Mouse (Mus musculus) midbrain, postnatal 0 days (tissue): Measurements from ENCODE around the gene Rpl28. TPM values are rescaled to one million over a fixed set of nuclear protein-coding genes. Genes with fewer than 3 reads are reported as not detected.

Experiments
- ATAC-seq: fragments of 200-750 bp; cut with Nextera tagmentation; 2 replicates; pipeline ENCODE4 v1.8.0; 2017; ENCODE audit warnings: moderate number of reproducible peaks, mild to moderate bottlenecking, moderate TSS enrichment, moderate library complexity; ENCODE audit not compliant: low FRiP score
- DNase-seq: peaks from one replicate; pipeline ENCODE4 v3.0.0-alpha.2; 2015; ENCODE audit warnings: low spot score
- H3K27ac ChIP-seq: fragments of 300-500 bp; sonication (generic); 2 replicates; pipeline ENCODE4 v1.5.1; 2014; ENCODE audit warnings: low read depth, mild to moderate bottlenecking, low read length, mixed read lengths
- H3K27me3 ChIP-seq: fragments of 300-500 bp; sonication (generic); 2 replicates; pipeline ENCODE4 v1.6.1; 2014; ENCODE audit warnings: low read length, control low read depth, mixed read lengths; ENCODE audit not compliant: insufficient read depth
- H3K36me3 ChIP-seq: fragments of 300-500 bp; sonication (generic); 2 replicates; pipeline ENCODE4 v1.6.1; 2014; ENCODE audit warnings: low read length, control low read depth, mixed read lengths; ENCODE audit not compliant: insufficient read depth
- H3K4me1 ChIP-seq: fragments of 300-500 bp; sonication (generic); 2 replicates; pipeline ENCODE4 v1.6.1; 2014; ENCODE audit warnings: mild to moderate bottlenecking, control low read depth, antibody characterized with exemption, low read length, mixed read lengths; ENCODE audit not compliant: insufficient read depth
- H3K4me2 ChIP-seq: fragments of 300-500 bp; sonication (generic); 2 replicates; pipeline ENCODE4 v1.6.1; 2014; ENCODE audit warnings: low read depth, mild to moderate bottlenecking, low read length, mixed read lengths; ENCODE audit not compliant: poor library complexity, severe bottlenecking
- H3K4me3 ChIP-seq: fragments of 300-500 bp; sonication (generic); 2 replicates; pipeline ENCODE4 v1.5.1; 2014; ENCODE audit warnings: low read depth, mild to moderate bottlenecking, low read length, moderate library complexity
- H3K9ac ChIP-seq: fragments of 300-500 bp; sonication (generic); replicated peaks from 2 replicates; pipeline ENCODE4 v1.6.1; 2014; ENCODE audit warnings: mild to moderate bottlenecking, low read length, moderate library complexity, mixed read lengths; ENCODE audit not compliant: poor library complexity, severe bottlenecking
- H3K9me3 ChIP-seq: fragments of 300-500 bp; sonication (generic); 2 replicates; pipeline ENCODE4 v1.6.1; 2016; ENCODE audit warnings: low read length, control low read depth
- CTCF ChIP-seq: IDR thresholded peaks from 2 replicates; pipeline ENCODE4 v1.5.1; 2016; ENCODE audit warnings: antibody characterized with exemption, mild to moderate bottlenecking
- WGBS: fragments of 180-500 bp; shearing (Covaris S2); extraction: QIAGEN DNeasy Blood & Tissue Kit; methylation state at CpG from one replicate; pipeline ENCODE4 v1.1.7; 2014; 5-methylcytosine and 5-hydroxymethylcytosine counted together
- polyA plus RNA-seq: library from polyadenylated mRNA; unstranded; fragments of >200 nt; fragmentation: Nextera tagmentation; extraction: Ambion mirVana; gene quantifications from 2 replicates; pipeline ENCODE4 v1.2.1, GENCODE M21; 2015
- total RNA-seq: library from RNA; depleted of rRNA; stranded (reverse); fragments of >200 nt; gene quantifications from 2 replicates; pipeline ENCODE4 v1.2.3, GENCODE M21; 2014

Gene Rpl28
- total and polyA plus RNA-seq, 2 experiments from 2014 or later, result 177 to 289 TPM

GRCm38 (mm10) chr7:4835631-4836327 is 43.1 kb downstream of the Rpl28 start:
- Histone ChIP-seq H3K4me2 (peak overlapping the region; percentile 89), H3K27me3 (no peaks in the 10 kb centered on the region), H3K9ac (peak overlapping the region; percentile 82), H3K4me3 (peak overlapping the region; percentile 61), H3K4me1 (peaks cover 3% of the 10 kb centered on the region; the same call in 1 of the 2 replicates), H3K27ac (peak overlapping the region; percentile 85), H3K36me3 (0 out of 2 replicates have a peak, but pooled peaks cover 4% of the 10 kb centered on the region), H3K9me3 (no peaks in the 10 kb centered on the region)
- WGBS, result 6% methylated on average over 34 of the region's 34 CpGs
- no peak for TF ChIP-seq CTCF
- ATAC-seq (peak; percentile 41), DNase-seq (peak; percentile 5)

GRCm38 (mm10) chr7:4836351-4836792 is 43.7 kb downstream of the Rpl28 start:
- WGBS, result under 1% methylated on average over 47 of the region's 51 CpGs
- Histone ChIP-seq H3K9me3 (no peaks in the 10 kb centered on the region), H3K4me3 (peak overlapping the region; percentile 61), H3K36me3 (0 out of 2 replicates have a peak, but pooled peaks cover 4% of the 10 kb centered on the region), H3K27ac (peak overlapping the region; percentile 85), H3K4me2 (peak overlapping the region; percentile 89), H3K4me1 (peaks cover 3% of the 10 kb centered on the region; the same call in 1 of the 2 replicates), H3K9ac (peak overlapping the region; percentile 82), H3K27me3 (no peaks in the 10 kb centered on the region)
- ATAC-seq, result peak; percentile 91
- peak; percentile 81 for DNase-seq
- TF ChIP-seq CTCF, result peak; percentile 69

GRCm38 (mm10) chr7:4837639-4838038 is 45.0 kb downstream of the Rpl28 start:
- DNase-seq (no peak), ATAC-seq (no peak)
- 0 out of 2 replicates have a peak, but pooled peaks cover 4% of the 10 kb centered on the region for H3K36me3 ChIP-seq
- no peak overlapping the region for H3K27ac ChIP-seq
- H3K4me3 ChIP-seq, result no peak overlapping the region
- WGBS, result 22% methylated on average over 1 of the region's 1 CpGs
- H3K9ac ChIP-seq, result no peak overlapping the region
- H3K4me2 ChIP-seq, result no peak overlapping the region
- no peak for TF ChIP-seq CTCF
- no peaks in the 10 kb centered on the region for H3K9me3 ChIP-seq
- peaks cover 7% of the 10 kb centered on the region; the same call in 1 of the 2 replicates for H3K4me1 ChIP-seq
- H3K27me3 ChIP-seq, result no peaks in the 10 kb centered on the region

- no peak for TF ChIP-seq CTCF
- Histone ChIP-seq H3K4me2 (peak overlapping the region; percentile 65), H3K9me3 (no peaks in the 10 kb centered on the region), H3K27ac (peak overlapping the region; percentile 80), H3K4me1 (peaks cover 7% of the 10 kb centered on the region; the same call in 1 of the 2 replicates), H3K36me3 (no peaks in the 10 kb centered on the region), H3K27me3 (no peaks in the 10 kb centered on the region), H3K9ac (peak overlapping the region; percentile 61), H3K4me3 (peak overlapping the region; percentile 58)
- 42% methylated on average over 5 of the region's 5 CpGs for WGBS
- ATAC-seq (0 out of 2 replicates have a peak, but pooled peaks have one; percentile 1), DNase-seq (peak; percentile 16)
These were observed 49.4 kb downstream of the Rpl28 start for GRCm38 (mm10) chr7:4842077-4842476.

- 1% methylated on average over 16 of the region's 16 CpGs for WGBS
- TF ChIP-seq CTCF, result peak; percentile 16; the same call in 1 of the 2 replicates
- H3K9ac ChIP-seq, result peak overlapping the region; percentile 61
- peak overlapping the region; percentile 80 for H3K27ac ChIP-seq
- peaks cover 7% of the 10 kb centered on the region; the same call in 1 of the 2 replicates for H3K4me1 ChIP-seq
- no peaks in the 10 kb centered on the region for H3K9me3 ChIP-seq
- H3K4me3 ChIP-seq, result peak overlapping the region; percentile 58
- ATAC-seq (peak; percentile 69), DNase-seq (peak; percentile 76)
- H3K36me3 ChIP-seq, result no peaks in the 10 kb centered on the region
- no peaks in the 10 kb centered on the region for H3K27me3 ChIP-seq
- H3K4me2 ChIP-seq, result peak overlapping the region; percentile 65
These were observed 50.0 kb downstream of the Rpl28 start for GRCm38 (mm10) chr7:4842634-4843131.
